Mouse (Mus musculus) heart, postnatal 14 days (tissue): ENCODE data around the gene Wdr41. TPM values are rescaled to one million over a fixed set of nuclear protein-coding genes. Genes with fewer than 3 reads are reported as not detected.
A peak's percentile ranks its signal among the peaks of the same experiment; 100 is the strongest.

Experiments
- DNase-seq, 2 experiments: peaks; one replicate each; pipeline ENCODE4 v3.0.0; 2021 to 2022
- intact Hi-C: fragments of 180-260 bp; cut with DNase I; formaldehyde crosslinking; loops from one replicate; pipeline ENCODE4 v1.15.1; 2025
- total RNA-seq, 2 experiments: library from RNA; stranded (reverse); gene quantifications; 2 replicates each; pipeline ENCODE4 v1.2.3; 2021

Gene Wdr41
- total RNA-seq, 2 experiments from 2014 or later = 16.1 to 17.4 TPM

- intact Hi-C loops = no loop called here
Observed at GRCm38 (mm10) chr13:95032127-95032831, 56.1 kb downstream of the Wdr41 start.

GRCm38 (mm10) chr13:95032973-95033372 lies 56.8 kb downstream of the Wdr41 start:
- intact Hi-C loops = no loop called here
- no peak for DNase-seq

More at GRCm38 (mm10) chr13:95032127-95032831, 56.1 kb downstream of the Wdr41 start:
- DNase-seq = peak; percentile 14 to 20

GRCm38 (mm10) chr13:95034094-95034493 lies 58.0 kb downstream of the Wdr41 start:
- intact Hi-C loops = no loop called here

GRCm38 (mm10) chr13:95034715-95035114 lies 58.6 kb downstream of the Wdr41 start:
- DNase-seq = no peak
- intact Hi-C loops = no loop called here

More at GRCm38 (mm10) chr13:95034094-95034493, 58.0 kb downstream of the Wdr41 start:
- DNase-seq = no peak

GRCm38 (mm10) chr13:95038200-95038599 lies 62.1 kb downstream of the Wdr41 start:
- intact Hi-C loops = no loop called here
- DNase-seq = no peak

GRCm38 (mm10) chr13:95040140-95040738 lies 64.1 kb downstream of the Wdr41 start:
- intact Hi-C loops = no loop called here
- DNase-seq = no peak

GRCm38 (mm10) chr13:95044108-95044507 lies 68.0 kb downstream of the Wdr41 start:
- DNase-seq = no peak
- intact Hi-C loops = no loop called here

- intact Hi-C loops = no loop called here
Observed at GRCm38 (mm10) chr13:95050398-95050797, 74.3 kb downstream of the Wdr41 start.

GRCm38 (mm10) chr13:95052421-95052820 lies 76.3 kb downstream of the Wdr41 start:
- intact Hi-C loops = no loop called here
- DNase-seq = no peak

More at GRCm38 (mm10) chr13:95050398-95050797, 74.3 kb downstream of the Wdr41 start:
- DNase-seq = no peak

GRCm38 (mm10) chr13:95055742-95056388 lies 79.7 kb downstream of the Wdr41 start:
- DNase-seq = no peak

GRCm38 (mm10) chr13:95056501-95057280 lies 80.5 kb downstream of the Wdr41 start:
- DNase-seq = no peak
- intact Hi-C loops = no loop called here

More at GRCm38 (mm10) chr13:95055742-95056388, 79.7 kb downstream of the Wdr41 start:
- intact Hi-C loops = no loop called here

GRCm38 (mm10) chr13:95058885-95059284 lies 82.7 kb downstream of the Wdr41 start:
- intact Hi-C loops = no loop called here
- no peak for DNase-seq

GRCm38 (mm10) chr13:95063390-95064017 lies 87.4 kb downstream of the Wdr41 start:
- intact Hi-C loops = no loop called here
- no peak for DNase-seq

- intact Hi-C loops = loop anchor here (5.0 kb wide), 1 partner anchor 219 kb away; no protein-coding TSS in a partner anchor
Observed at GRCm38 (mm10) chr13:95067854-95068253, 91.7 kb downstream of the Wdr41 start.

GRCm38 (mm10) chr13:95070268-95070667 lies 94.1 kb downstream of the Wdr41 start:
- DNase-seq = no peak
- intact Hi-C loops = loop anchor here (10.0 kb wide), 1 partner anchor 155 kb away; no protein-coding TSS in a partner anchor

More at GRCm38 (mm10) chr13:95067854-95068253, 91.7 kb downstream of the Wdr41 start:
- peak in 1 of 2 experiments; percentile 15 for DNase-seq

Other genes starting within 250 kb of the Wdr41 start
- 100 to 1,000 TPM; 126 to 136 TPM for gene Tbca, start 187.4 kb upstream of the Wdr41 start, total RNA-seq
- gene Otp, start 100.7 kb upstream of the Wdr41 start, total RNA-seq = not detected